Mouse (Mus musculus) embryonic fibroblast, embryonic 13.5 days (primary cell): ENCODE data around the gene Tmem175.

Experiments used
- CTCF ChIP-seq: IDR thresholded peaks from 2 replicates; pipeline ENCODE4 v1.5.1; 2011; ENCODE audit warnings: mild to moderate bottlenecking, control low read depth, low read length, moderate library complexity, borderline replicate concordance; ENCODE audit not compliant: insufficient read depth
- POLR2A ChIP-seq: IDR thresholded peaks from 2 replicates; pipeline ENCODE4 v1.6.1; 2011; ENCODE audit warnings: low read depth, mild to moderate bottlenecking, control low read depth, low read length, moderate library complexity

GRCm38 (mm10) chr5:108628891-108629633 lies 508 bp upstream of the Tmem175 start:
- TF ChIP-seq CTCF, result no peak
- TF ChIP-seq POLR2A, result no peak
